Mouse (Mus musculus) liver, embryonic 14.5 days (tissue): ENCODE measurements at regions not wholly inside any gene's neighbourhood (a gene's known extent, or its start where the extent isn't known, plus 50 kb on each side); places are given as distances from the start of the nearest gene placed in this dataset.

ENCODE experiments used
- CTCF ChIP-seq: IDR thresholded peaks from 2 replicates; pipeline ENCODE4 v1.5.1; 2016; ENCODE audit warnings: antibody characterized with exemption, low read depth, control low read depth
- EP300 ChIP-seq: IDR thresholded peaks from 2 replicates; pipeline ENCODE4 v1.6.1; 2016; ENCODE audit warnings: antibody characterized with exemption, low read depth

DNA sequence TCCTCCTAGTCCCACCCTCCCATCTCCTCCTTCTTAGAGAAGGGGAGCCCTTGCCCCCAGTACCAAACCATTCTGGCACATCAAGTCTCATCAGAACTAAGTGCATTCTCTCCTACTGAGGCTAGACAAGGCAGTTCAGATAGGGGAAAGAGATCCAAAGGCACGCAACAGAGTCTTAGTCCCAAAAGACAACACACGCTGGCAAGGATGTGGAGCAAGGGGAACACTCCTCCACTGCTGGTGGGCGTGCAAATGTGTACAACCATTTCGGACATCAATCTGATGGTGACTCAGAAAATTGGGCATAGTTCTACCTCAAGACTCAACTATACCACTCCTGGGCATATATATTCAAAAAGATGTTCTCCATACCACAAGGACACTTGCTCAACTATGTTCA is 506.7 kb upstream of the Mgmt start:
- no peak for TF ChIP-seq EP300
- no peak for TF ChIP-seq CTCF
